Mouse (Mus musculus) midbrain, embryonic 15.5 days (tissue): ENCODE measurements around the gene Gpr152. TPM values are rescaled to one million over a fixed set of nuclear protein-coding genes. Genes with fewer than 3 reads are reported as not detected.
"Not testable (repeated sequence)": the region's sequence is repeated elsewhere in the genome, so short reads cannot be mapped to it uniquely, and the experiment has no call there.

Experiments
- ATAC-seq: fragments of 200-750 bp; cut with Nextera tagmentation; replicated peaks from 2 replicates; pipeline ENCODE4 v1.8.0; 2017; ENCODE audit warnings: moderate TSS enrichment
- H3K27ac ChIP-seq: fragments of 300-500 bp; sonication (generic); 2 replicates; pipeline ENCODE4 v1.5.1; 2015; ENCODE audit warnings: mild to moderate bottlenecking, inconsistent platforms
- H3K27me3 ChIP-seq: fragments of 300-500 bp; sonication (generic); replicated peaks from 2 replicates; pipeline ENCODE4 v1.6.1; 2015; ENCODE audit warnings: inconsistent platforms
- H3K36me3 ChIP-seq: fragments of 300-500 bp; sonication (generic); replicated peaks from 2 replicates; pipeline ENCODE4 v1.6.1; 2015; ENCODE audit warnings: inconsistent platforms
- H3K4me1 ChIP-seq: fragments of 300-500 bp; sonication (generic); 2 replicates; pipeline ENCODE4 v1.6.1; 2015; ENCODE audit warnings: inconsistent platforms
- H3K4me2 ChIP-seq: fragments of 300-500 bp; sonication (generic); 2 replicates; pipeline ENCODE4 v1.6.1; 2015; ENCODE audit warnings: inconsistent platforms, mild to moderate bottlenecking, moderate library complexity
- H3K4me3 ChIP-seq: fragments of 300-500 bp; sonication (generic); 2 replicates; pipeline ENCODE4 v1.5.1; 2015; ENCODE audit warnings: mild to moderate bottlenecking, inconsistent platforms
- H3K9ac ChIP-seq: fragments of 300-500 bp; sonication (generic); 2 replicates; pipeline ENCODE4 v1.6.1; 2015; ENCODE audit warnings: mild to moderate bottlenecking, inconsistent platforms
- H3K9me3 ChIP-seq: fragments of 300-500 bp; sonication (generic); 2 replicates; pipeline ENCODE4 v1.6.1; 2016; ENCODE audit warnings: inconsistent platforms
- WGBS: fragments of 180-500 bp; shearing (Covaris S2); methylation state at CpG from one replicate; pipeline ENCODE4 v1.1.7; 2015; ENCODE audit warnings: mixed read lengths; 5-methylcytosine and 5-hydroxymethylcytosine counted together
- polyA plus RNA-seq: library from polyadenylated mRNA; unstranded; fragments of >200 nt; fragmentation: Nextera tagmentation; extraction: Ambion mirVana; gene quantifications from 2 replicates; pipeline ENCODE4 v1.2.1, GENCODE M21; 2015

Gpr152 gene
- polyA plus RNA-seq, 1 experiment from 2014 or later = 0.04 TPM

GRCm38 (mm10) chr19:4122411-4123370 lies 16.9 kb upstream of the Gpr152 start:
- no peak overlapping the region for H3K4me3 ChIP-seq
- peaks cover 32% of the 10 kb centered on the region for H3K4me1 ChIP-seq
- H3K4me2 ChIP-seq = no peak overlapping the region
- H3K36me3 ChIP-seq = 0 out of 2 replicates have a peak, but pooled peaks cover 2% of the 10 kb centered on the region
- no peaks in the 10 kb centered on the region for H3K27me3 ChIP-seq
- H3K27ac ChIP-seq = no peak overlapping the region
- no peaks in the 10 kb centered on the region for H3K9me3 ChIP-seq
- no peak for ATAC-seq
- 89% methylated on average over 7 of the region's 7 CpGs for WGBS
- H3K9ac ChIP-seq = no peak overlapping the region

DNA sequence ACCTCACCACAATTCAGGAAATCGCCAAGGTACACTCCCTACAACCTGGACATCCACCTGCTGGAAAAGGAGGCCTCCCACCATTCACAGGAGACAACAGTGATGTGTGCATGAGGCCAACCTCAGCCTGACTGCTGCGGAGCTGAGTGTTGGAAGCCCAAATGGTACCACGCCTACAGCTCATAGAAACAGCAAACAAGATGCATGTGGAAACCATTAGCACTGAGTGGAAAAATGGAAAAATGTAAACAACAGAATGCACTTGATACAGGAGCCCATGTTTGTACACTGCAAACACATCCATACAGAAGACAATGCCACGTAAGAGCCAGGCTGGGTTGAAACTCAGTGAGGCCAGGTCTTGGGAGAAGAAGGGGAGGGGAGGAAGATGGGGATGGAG lies 15.2 kb upstream of the Gpr152 start:
- Histone ChIP-seq H3K4me2 (no peak overlapping the region), H3K4me3 (no peak overlapping the region), H3K36me3 (no peaks in the 10 kb centered on the region; the same call in 1 of the 2 replicates), H3K9ac (no peak overlapping the region), H3K9me3 (no peaks in the 10 kb centered on the region), H3K27ac (no peak overlapping the region), H3K4me1 (peaks cover 36% of the 10 kb centered on the region), H3K27me3 (no peaks in the 10 kb centered on the region)
- no peak for ATAC-seq
- WGBS = 88% methylated on average over 4 of the region's 4 CpGs

DNA sequence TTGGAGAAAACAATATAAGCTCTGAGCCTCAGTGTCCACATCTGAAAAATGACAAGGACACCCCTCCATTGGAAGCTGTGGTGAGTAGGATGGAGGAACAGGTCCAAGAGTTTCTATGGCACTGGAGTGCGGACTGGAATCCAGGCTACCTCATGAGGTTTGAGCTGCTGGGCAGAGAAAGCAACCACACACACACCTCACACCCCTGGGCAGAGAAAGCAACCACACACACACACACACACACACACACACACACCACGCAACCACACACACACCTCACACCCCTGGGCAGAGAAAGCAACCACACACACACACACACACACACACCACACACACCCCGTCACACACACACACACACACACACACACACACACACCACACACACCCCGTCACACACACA lies 14.3 kb upstream of the Gpr152 start:
- H3K4me1 ChIP-seq = peaks cover 31% of the 10 kb centered on the region
- peak overlapping the region; percentile 74 for H3K4me3 ChIP-seq
- WGBS = 7% methylated on average over 4 of the region's 4 CpGs
- H3K27ac ChIP-seq = peak overlapping the region; percentile 78
- not testable (repeated sequence) for H3K9me3 ChIP-seq, H3K27me3 ChIP-seq, H3K36me3 ChIP-seq
- peak overlapping the region; percentile 75 for H3K9ac ChIP-seq
- ATAC-seq = peak; percentile 37
- H3K4me2 ChIP-seq = peak overlapping the region; percentile 70

- Histone ChIP-seq H3K27ac (peak within 1 kb of the TSS; percentile 78), H3K27me3 (no peaks in the 10 kb centered on the region), H3K4me1 (peaks cover 26% of the 10 kb centered on the region), H3K36me3 (no peaks in the 10 kb centered on the region; the same call in 1 of the 2 replicates), H3K4me2 (peak within 1 kb of the TSS; percentile 70), H3K4me3 (peak within 1 kb of the TSS; percentile 74), H3K9ac (peak within 1 kb of the TSS; percentile 75), H3K9me3 (no peaks in the 10 kb centered on the region)
- WGBS = under 1% methylated on average over 64 of the region's 64 CpGs
- peak; percentile 92 for ATAC-seq
Measured at GRCm38 (mm10) chr19:4125741-4126696, 13.6 kb upstream of the Gpr152 start, which contains the start of gene Aip. Gene Aip, minus strand, starts transcription at chr19:4125858.

DNA sequence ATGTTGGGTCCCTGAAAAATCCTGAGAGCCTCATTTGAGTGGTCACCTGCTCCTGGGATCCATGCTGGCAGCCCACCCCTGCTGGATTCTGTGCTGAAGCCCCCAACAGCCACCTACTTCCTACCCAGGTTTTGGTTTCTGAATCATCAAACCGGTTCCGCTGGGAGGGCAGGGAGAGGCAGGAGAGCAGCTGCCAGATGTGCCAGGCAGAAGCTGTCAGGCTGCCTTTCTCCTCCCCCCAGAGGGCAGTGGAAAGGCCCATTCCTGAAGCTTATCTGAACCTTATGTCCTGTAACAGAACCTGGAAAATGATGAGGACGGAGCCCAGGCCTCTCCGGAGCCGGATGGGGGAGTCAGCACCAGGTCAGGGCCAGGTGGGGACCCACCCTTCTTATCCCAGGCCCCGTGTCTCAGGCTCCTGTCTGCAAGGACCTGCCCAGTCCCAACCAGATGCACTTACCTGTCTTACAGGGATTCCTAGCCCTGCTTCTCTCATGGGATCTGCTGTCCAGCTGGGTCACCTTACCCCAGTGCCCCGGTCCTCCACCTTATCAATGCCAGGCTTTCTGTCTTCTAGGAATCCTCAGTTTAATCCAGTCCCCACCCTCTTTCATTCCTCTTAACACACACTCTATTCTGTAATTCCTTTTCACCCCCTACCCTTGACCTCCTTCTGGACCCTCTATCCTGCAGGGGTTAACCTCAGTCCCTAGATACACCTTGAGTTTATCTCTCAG lies 12.7 kb upstream of the Gpr152 start:
- Histone ChIP-seq H3K9me3 (no peaks in the 10 kb centered on the region), H3K27ac (peak overlapping the region; percentile 78; the same call in 1 of the 2 replicates), H3K27me3 (no peaks in the 10 kb centered on the region), H3K4me2 (peak overlapping the region; percentile 70), H3K36me3 (peaks cover 7% of the 10 kb centered on the region; the same call in 1 of the 2 replicates), H3K9ac (peak overlapping the region; percentile 75), H3K4me1 (peaks cover 26% of the 10 kb centered on the region), H3K4me3 (peak overlapping the region; percentile 74)
- ATAC-seq = no peak
- WGBS = 75% methylated on average over 7 of the region's 7 CpGs

GRCm38 (mm10) chr19:4129462-4129861 lies 10.1 kb upstream of the Gpr152 start:
- no peak overlapping the region for H3K27ac ChIP-seq
- H3K27me3 ChIP-seq = no peaks in the 10 kb centered on the region
- H3K4me1 ChIP-seq = peaks cover 24% of the 10 kb centered on the region
- peaks cover 17% of the 10 kb centered on the region; the same call in 1 of the 2 replicates for H3K36me3 ChIP-seq
- no peak overlapping the region for H3K4me3 ChIP-seq
- no peak overlapping the region for H3K9ac ChIP-seq
- ATAC-seq = no peak
- no peak overlapping the region for H3K4me2 ChIP-seq
- no peaks in the 10 kb centered on the region for H3K9me3 ChIP-seq
- WGBS = 94% methylated on average over 7 of the region's 7 CpGs

- Histone ChIP-seq H3K9me3 (no peaks in the 10 kb centered on the region), H3K27ac (no peak overlapping the region), H3K4me1 (peaks cover 20% of the 10 kb centered on the region), H3K27me3 (no peaks in the 10 kb centered on the region), H3K4me2 (no peak overlapping the region), H3K36me3 (peaks cover 17% of the 10 kb centered on the region; the same call in 1 of the 2 replicates), H3K9ac (no peak overlapping the region), H3K4me3 (no peak overlapping the region)
- ATAC-seq = no peak
- WGBS = 96% methylated on average over 4 of the region's 4 CpGs
Measured at GRCm38 (mm10) chr19:4130106-4130505, 9.5 kb upstream of the Gpr152 start.

DNA sequence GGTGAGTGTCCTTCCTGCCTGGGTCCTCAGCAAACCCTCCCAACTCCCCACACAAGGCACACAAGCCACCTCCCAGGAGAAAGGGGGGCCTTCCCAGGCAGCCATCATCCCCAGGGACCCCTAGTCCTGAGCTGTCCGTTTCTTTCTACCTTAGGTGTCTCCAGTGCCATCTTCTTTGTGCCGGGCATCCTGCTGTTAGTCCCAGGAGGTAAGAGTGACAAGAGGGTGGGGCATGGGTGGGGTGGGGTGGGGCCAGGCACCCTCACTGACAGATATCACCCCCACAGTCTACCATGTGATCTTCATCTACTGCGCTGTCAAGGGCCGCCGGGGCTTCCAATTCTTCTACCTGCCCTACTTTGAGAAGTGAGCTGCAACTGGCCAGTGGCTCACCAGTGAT lies 8.5 kb upstream of the Gpr152 start:
- ATAC-seq = no peak
- Histone ChIP-seq H3K9me3 (no peaks in the 10 kb centered on the region), H3K4me1 (peaks cover 19% of the 10 kb centered on the region), H3K27me3 (no peaks in the 10 kb centered on the region), H3K4me2 (no peak overlapping the region), H3K27ac (no peak overlapping the region), H3K36me3 (peaks cover 17% of the 10 kb centered on the region; the same call in 1 of the 2 replicates), H3K4me3 (no peak overlapping the region), H3K9ac (no peak overlapping the region)
- 87% methylated on average over 5 of the region's 5 CpGs for WGBS

DNA sequence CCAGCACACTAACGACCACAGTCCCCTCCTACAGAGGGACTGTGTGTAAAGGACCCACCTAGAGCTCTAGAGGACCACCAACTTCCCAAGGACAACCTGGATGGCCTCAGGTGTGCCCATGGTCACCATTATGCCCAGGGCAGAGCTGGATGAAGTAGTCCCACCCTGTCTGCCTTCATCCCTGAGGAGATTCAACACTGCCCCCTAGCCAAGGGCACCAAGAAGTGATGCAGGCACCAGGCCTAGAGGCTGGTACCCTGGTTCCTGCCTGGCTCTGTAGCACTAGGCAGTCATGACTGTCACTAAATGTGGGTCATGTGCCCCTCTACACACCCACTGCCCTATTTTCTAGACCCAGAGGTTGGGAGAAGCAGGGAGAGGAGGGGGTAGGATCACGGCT lies 7.8 kb upstream of the Gpr152 start:
- no peaks in the 10 kb centered on the region for H3K27me3 ChIP-seq
- 86% methylated on average over 2 of the region's 2 CpGs for whole genome bisulfite sequencing

DNA sequence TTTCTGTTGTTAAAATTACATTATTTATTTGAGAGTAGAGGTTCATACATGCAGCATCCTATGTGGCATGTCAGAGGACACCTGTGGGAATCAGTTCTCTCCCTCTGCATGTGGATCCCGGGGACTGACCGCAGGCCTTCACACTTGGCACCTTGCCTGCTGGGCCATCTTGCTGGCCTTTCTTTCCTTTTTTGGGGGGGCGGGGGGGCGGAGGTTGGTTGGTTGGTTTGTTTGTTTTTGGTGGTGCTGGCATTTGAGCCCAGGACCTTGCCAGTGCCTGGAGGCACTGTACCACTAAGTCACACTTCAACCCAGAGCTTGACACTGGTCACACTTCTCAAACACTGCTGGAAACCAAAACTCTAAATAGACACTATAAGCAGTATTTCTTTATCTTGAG lies 5.2 kb upstream of the Gpr152 start:
- ATAC-seq = no peak
- H3K4me1 ChIP-seq = 0 out of 2 replicates have a peak, but pooled peaks cover under 1% of the 10 kb centered on the region
- H3K9me3 ChIP-seq = no peaks in the 10 kb centered on the region
- WGBS = 86% methylated on average over 4 of the region's 4 CpGs
- no peak overlapping the region for H3K27ac ChIP-seq
- H3K36me3 ChIP-seq = peaks cover 17% of the 10 kb centered on the region; the same call in 1 of the 2 replicates
- H3K4me2 ChIP-seq = no peak overlapping the region
- H3K9ac ChIP-seq = no peak overlapping the region
- no peaks in the 10 kb centered on the region for H3K27me3 ChIP-seq
- no peak overlapping the region for H3K4me3 ChIP-seq

More for the DNA sequence above, 7.8 kb upstream of the Gpr152 start:
- Histone ChIP-seq H3K4me2 (no peak overlapping the region), H3K36me3 (peaks cover 17% of the 10 kb centered on the region; the same call in 1 of the 2 replicates), H3K9me3 (no peaks in the 10 kb centered on the region), H3K9ac (no peak overlapping the region), H3K27ac (no peak overlapping the region), H3K4me1 (peaks cover 13% of the 10 kb centered on the region), H3K4me3 (no peak overlapping the region)
- ATAC-seq = no peak

- not testable (repeated sequence) for H3K9me3 ChIP-seq
Measured at GRCm38 (mm10) chr19:4135229-4135962, 4.2 kb upstream of the Gpr152 start.

More at GRCm38 (mm10) chr19:4135229-4135962, 4.2 kb upstream of the Gpr152 start:
- WGBS = 81% methylated on average over 6 of the region's 6 CpGs
- not testable (repeated sequence) for H3K4me1 ChIP-seq, ATAC-seq, H3K27ac ChIP-seq, H3K4me2 ChIP-seq, H3K27me3 ChIP-seq, H3K4me3 ChIP-seq, H3K9ac ChIP-seq
- H3K36me3 ChIP-seq = peaks cover 17% of the 10 kb centered on the region; the same call in 1 of the 2 replicates
